Mouse (Mus musculus): Measurements from ENCODE around the gene Ms4a4d.
"Not testable (repeated sequence)": the region's sequence is repeated elsewhere in the genome, so short reads cannot be mapped to it uniquely, and the experiment has no call there.

- not testable (repeated sequence) for TF ChIP-seq CTCF, POLR2A (IDR thresholded peaks at IDR 0.05; ENCODE audit: insufficient read depth, low read depth, low read length)
Measured at GRCm38 (mm10) chr19:11497300-11497699, 39.3 kb upstream of the Ms4a4d start.
